Mouse (Mus musculus): ENCODE data around the gene Tmem40. TPM values are rescaled to one million over a fixed set of nuclear protein-coding genes. Genes with fewer than 3 reads are reported as not detected.
A peak's percentile ranks its signal among the peaks of the same experiment; 100 is the strongest.

Tmem40 gene
- total and polyA plus RNA-seq, 3 experiments: not detected

- peak; percentile 56 for TF ChIP-seq SMC3 (IDR thresholded peaks at IDR 0.05; ENCODE audit: low read depth, low read length)
- no peak for TF ChIP-seq TCF12 (IDR thresholded peaks at IDR 0.05; ENCODE audit: low read depth, low read length)
- TF ChIP-seq CTCF (conservative IDR thresholded peaks at IDR 0.05 in 1 of 2, IDR thresholded peaks at IDR 0.05 in 1 of 2; ENCODE audit: low read depth in 2 of 2, low read length in 2 of 2): peak; percentile 67 to 73; a peak in 3 of 4 replicates
- TF ChIP-seq MAFK (IDR thresholded peaks at IDR 0.05; ENCODE audit: insufficient replicate concordance, low read length): no peak
- TF ChIP-seq ETS1 (conservative IDR thresholded peaks at IDR 0.05; ENCODE audit: low read depth, low read length): no peak
- no peak for TF ChIP-seq MAX (IDR thresholded peaks at IDR 0.05; ENCODE audit: low read length)
- peak; percentile 66 for TF ChIP-seq RAD21 (IDR thresholded peaks at IDR 0.05; ENCODE audit: low read depth, low read length)
- TF ChIP-seq PAX5 (IDR thresholded peaks at IDR 0.05; ENCODE audit: low read length): no peak
- no peak for TF ChIP-seq ZMIZ1 (IDR thresholded peaks at IDR 0.05; ENCODE audit: low read depth, low read length)
- TF ChIP-seq USF1 (IDR thresholded peaks at IDR 0.05; ENCODE audit: low read depth, low read length): no peak
- TF ChIP-seq USF2 (conservative IDR thresholded peaks at IDR 0.05; ENCODE audit: low read depth, low read length): no peak
Observed at GRCm38 (mm10) chr6:115734909-115735308, 27.3 kb downstream of the Tmem40 start (continued).

DNA sequence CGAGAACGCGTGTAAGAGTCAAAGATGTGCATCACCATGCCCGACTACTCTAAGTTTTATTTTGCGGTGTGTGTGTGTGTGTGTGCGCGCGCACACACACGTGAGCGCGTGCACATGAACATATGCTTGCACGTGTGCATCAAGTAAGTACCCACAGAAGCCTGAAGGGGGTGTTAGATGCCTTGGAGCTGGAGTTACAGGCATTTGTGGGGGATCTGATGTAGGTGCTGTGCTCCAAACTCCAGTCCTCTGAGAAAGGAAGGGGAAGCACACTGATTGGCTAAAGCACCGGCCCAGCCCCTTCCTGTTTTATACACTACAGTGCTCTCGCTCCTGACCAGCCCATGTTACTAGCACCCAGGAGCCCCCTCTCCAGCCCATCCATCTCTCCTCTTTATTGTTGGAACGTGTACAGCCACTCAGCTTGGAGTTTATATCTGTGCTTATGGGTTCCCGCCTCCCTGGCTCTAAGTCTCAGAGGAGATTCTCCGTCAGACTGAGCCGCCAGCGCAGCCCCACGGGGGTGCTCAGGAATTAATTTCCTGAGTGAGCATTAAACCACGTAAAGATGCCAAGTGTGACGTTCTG lies 29.8 kb downstream of the Tmem40 start:
- H3K27me3 ChIP-seq (replicated peaks): no peaks in the 10 kb centered on the region
- DNase-seq (ENCODE audit: extremely low read depth): no peak
- no peak overlapping the region for H3K27ac ChIP-seq (ENCODE audit: insufficient read depth, low read depth)
- TF ChIP-seq CHD2 (IDR thresholded peaks at IDR 0.05; ENCODE audit: low read length) (no peak), ZC3H11A (IDR thresholded peaks at IDR 0.05; ENCODE audit: low read depth, low read length) (no peak), ELF1 (IDR thresholded peaks at IDR 0.05; ENCODE audit: low read depth, low read length) (no peak), JUND (conservative IDR thresholded peaks at IDR 0.05; ENCODE audit: low read depth, low read length) (no peak), CHD1 (IDR thresholded peaks at IDR 0.05; ENCODE audit: low read depth, low read length) (no peak), RAD21 (IDR thresholded peaks at IDR 0.05; ENCODE audit: low read depth, low read length) (no peak), ETS1 (conservative IDR thresholded peaks at IDR 0.05; ENCODE audit: low read depth, low read length) (no peak), POLR2AphosphoS2 (IDR thresholded peaks at IDR 0.05; ENCODE audit: low read depth, low read length) (no peak), HCFC1 (IDR thresholded peaks at IDR 0.05; ENCODE audit: low read depth, low read length) (no peak), MYC (IDR thresholded peaks at IDR 0.05; ENCODE audit: low read depth, low read length) (no peak), ZNF384 (IDR thresholded peaks at IDR 0.05; ENCODE audit: low read depth, low read length) (no peak)
- H3K79me2 ChIP-seq (replicated peaks; ENCODE audit: control insufficient read depth, extremely low read depth, insufficient read depth, poor library complexity, severe bottlenecking): no peaks in the 10 kb centered on the region
- in situ Hi-C loops (cut with MboI; ENCODE audit: low pct_ligation_motif_present, low pct_unique_long_range_greater_than_20kb, low sequenced_read_pairs) (no loop called here), dilution Hi-C loops (cut with MboI; ENCODE audit: extremely low pct_ligation_motif_present, extremely low pct_unique_long_range_greater_than_20kb, low sequenced_read_pairs) (no loop called here)
- peaks cover 7% of the 10 kb centered on the region for H3K9me3 ChIP-seq (replicated peaks; ENCODE audit: low read length)
- no peak overlapping the region for H3K4me2 ChIP-seq (ENCODE audit: insufficient read depth, low read depth, poor library complexity, severe bottlenecking)
- H3K4me3 ChIP-seq (replicated peaks in 1 of 3; ENCODE audit: low read depth in 2 of 3, low read length in 2 of 3, poor library complexity in 1 of 3): no peak overlapping the region
- H3K36me3 ChIP-seq (replicated peaks in 1 of 2; ENCODE audit: control insufficient read depth in 1 of 2, insufficient read depth in 1 of 2, low read length in 1 of 2): no peaks in the 10 kb centered on the region
- no peaks in the 10 kb centered on the region for H3K4me1 ChIP-seq (ENCODE audit: control insufficient read depth in 1 of 2, insufficient read depth in 2 of 2)
- H3K9ac ChIP-seq (ENCODE audit: insufficient read depth, low read depth): no peak overlapping the region

Data from CH12.LX (cell line).